Mouse (Mus musculus) urinary bladder, adult 18-20 months (tissue): ENCODE data around the gene Ms4a6b.
"Not testable (repeated sequence)": the region's sequence is repeated elsewhere in the genome, so short reads cannot be mapped to it uniquely, and the experiment has no call there.

ENCODE experiments used
- DNase-seq, 2 experiments: peaks; one replicate each; pipeline ENCODE4 v3.0.0; 2022; ENCODE audit warnings: low spot score in 2 of 2, mixed read lengths in 2 of 2

Gene Ms4a6b

GRCm38 (mm10) chr19:11516246-11516645, at the start of gene Ms4a6b:
TSS of gene Ms4a6b (plus strand) at chr19:11516512.
- DNase-seq, result no peak

DNA sequence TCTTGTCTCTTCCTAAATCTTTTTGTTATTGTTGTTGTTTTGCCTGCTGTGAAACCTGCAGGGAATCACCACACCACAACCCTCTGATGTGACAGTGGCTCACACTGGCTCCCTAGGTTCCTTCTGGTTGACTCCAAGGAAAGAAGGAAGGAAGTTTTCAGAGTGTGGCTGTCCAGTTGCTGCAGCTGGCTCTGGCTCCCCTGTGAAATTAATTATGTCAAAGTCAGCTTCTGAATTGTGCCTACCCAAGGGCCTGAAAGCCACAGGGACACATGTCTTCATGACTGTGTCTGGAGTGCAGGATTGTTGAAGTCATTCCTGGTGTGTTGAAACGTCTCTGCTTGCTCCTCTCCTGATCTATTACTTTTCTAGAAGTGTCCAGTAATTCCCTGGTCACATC, 48.0 kb upstream of the Ms4a6b start:
- DNase-seq, result not testable (repeated sequence)

- not testable (repeated sequence) for DNase-seq
These were observed 47.1 kb upstream of the Ms4a6b start, which contains the start of gene Ms4a6c for GRCm38 (mm10) chr19:11469215-11469614. TSS of gene Ms4a6c (plus strand) at chr19:11469366.

GRCm38 (mm10) chr19:11479714-11480113, 36.6 kb upstream of the Ms4a6b start:
- no peak for DNase-seq

GRCm38 (mm10) chr19:11482684-11483083, 33.6 kb upstream of the Ms4a6b start:
- DNase-seq, result no peak

GRCm38 (mm10) chr19:11483941-11484340, 32.4 kb upstream of the Ms4a6b start:
- DNase-seq, result no peak

DNA sequence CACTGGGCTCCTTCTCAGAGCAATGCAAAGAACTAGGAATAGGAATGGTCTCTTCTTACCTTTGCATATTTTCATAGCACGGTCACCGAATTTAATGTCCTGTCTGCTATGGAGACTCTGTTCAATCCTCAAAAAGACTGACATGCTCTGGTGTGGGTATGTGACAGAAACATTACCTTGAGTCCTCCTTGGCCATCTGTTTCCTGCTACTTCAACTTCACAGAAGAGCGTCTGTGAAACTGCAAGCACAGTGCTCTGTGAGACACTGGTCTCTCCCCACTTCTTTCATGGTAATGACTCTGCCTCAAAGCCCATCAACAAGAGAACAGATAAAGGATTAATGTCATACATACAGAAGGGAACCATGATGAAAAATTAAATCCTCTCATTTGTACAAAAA, 31.9 kb upstream of the Ms4a6b start:
- no peak for DNase-seq

DNA sequence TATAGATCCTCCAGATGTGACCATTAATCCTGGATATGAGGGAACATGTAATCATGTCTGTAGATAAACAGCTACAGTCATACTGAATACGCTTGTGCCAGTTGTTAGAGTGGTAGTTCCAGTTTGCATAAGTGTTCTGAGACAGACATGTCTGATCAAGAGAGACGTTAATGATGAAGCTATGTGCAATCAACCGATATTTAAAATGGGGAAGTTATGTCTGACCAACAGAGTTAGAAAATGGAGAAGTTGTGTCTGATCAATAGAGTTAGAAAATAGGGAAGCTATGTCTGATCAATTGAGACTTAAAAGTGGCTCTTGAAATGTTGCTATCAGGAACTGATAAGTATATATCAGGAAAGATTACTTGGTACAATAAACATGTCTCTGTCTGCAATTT, 31.0 kb upstream of the Ms4a6b start:
- no peak for DNase-seq

GRCm38 (mm10) chr19:11485746-11486145, 30.6 kb upstream of the Ms4a6b start, which contains the start of gene Gm8369:
TSS of gene Gm8369 (plus strand) at chr19:11485938.
- DNase-seq, result no peak

DNA sequence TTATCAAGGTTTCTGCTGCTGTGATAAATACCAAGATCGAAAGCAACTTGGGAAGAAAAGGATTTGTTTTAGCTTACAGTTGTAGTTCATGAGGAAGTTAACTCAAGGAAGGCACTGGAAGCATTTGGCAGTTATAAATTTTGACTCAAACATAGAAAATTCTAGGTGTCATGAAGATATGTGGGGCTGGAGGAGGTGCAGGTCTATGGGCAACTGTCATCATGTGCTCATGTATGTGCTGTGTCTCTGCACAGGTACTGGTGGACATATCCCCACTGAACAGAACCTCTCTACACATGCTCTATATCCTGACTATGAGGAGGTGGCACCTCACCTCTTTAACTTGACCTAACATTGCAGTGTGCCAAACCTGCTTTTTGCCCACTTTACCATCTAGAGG, 29.7 kb upstream of the Ms4a6b start:
- DNase-seq, result no peak

DNA sequence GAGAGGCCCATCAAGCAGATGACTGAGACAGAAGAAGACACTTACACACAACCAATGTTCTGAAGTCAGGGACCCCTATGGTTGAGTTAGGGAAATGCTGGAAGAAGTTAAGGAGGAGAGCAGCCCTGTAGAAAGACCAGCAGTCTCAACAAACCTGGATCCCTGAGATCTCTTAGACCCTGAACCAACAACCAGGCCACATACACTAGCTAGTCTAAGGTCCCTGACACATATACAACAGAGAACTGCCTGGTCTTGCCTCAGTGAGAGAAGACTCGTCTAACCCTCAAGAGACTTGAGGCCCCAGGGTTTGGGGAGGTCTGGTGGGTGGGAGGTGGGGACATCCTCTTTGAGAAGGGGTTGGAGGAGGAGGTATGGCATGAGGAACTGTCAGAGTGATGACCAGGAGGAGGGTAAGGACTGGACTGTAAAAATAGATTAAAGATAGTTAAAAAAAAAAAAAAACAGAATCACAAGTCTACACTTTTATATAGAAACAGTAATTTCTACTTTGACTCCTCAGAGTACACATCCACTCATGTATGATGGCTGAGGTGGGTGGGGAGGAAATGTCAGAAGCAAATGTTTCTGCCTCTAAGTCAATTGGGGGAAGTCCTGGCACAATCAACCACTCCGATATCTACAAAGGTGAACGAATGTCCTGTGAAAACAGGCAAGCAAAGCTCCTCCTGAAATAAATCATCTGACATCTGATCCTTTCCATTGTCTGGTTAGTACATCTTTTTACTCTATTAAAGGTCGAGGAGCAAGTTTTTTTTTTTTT, 24.7 kb upstream of the Ms4a6b start:
- DNase-seq, result no peak

DNA sequence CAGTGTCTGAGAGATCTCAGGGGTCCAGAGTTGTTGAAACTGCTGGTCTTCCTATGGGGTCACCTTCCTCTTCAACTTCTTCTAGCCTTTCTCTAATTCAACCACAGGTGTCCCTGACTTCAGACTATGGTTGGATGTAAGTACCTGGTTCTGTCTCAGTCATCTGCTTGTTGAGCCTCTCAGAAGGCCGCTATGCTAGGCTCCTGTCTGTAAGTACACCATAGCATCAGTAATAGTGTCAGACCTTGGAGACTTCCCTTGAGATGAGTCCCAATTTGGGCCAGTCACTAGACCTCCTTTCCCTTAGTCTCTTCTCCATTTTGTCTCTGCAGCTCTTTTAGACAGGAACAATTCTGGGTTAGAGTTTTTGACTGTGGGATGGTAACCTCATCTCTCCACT, 23.6 kb upstream of the Ms4a6b start:
- no peak for DNase-seq

- DNase-seq, result no peak
These were observed 21.8 kb upstream of the Ms4a6b start for GRCm38 (mm10) chr19:11494519-11494918.

DNA sequence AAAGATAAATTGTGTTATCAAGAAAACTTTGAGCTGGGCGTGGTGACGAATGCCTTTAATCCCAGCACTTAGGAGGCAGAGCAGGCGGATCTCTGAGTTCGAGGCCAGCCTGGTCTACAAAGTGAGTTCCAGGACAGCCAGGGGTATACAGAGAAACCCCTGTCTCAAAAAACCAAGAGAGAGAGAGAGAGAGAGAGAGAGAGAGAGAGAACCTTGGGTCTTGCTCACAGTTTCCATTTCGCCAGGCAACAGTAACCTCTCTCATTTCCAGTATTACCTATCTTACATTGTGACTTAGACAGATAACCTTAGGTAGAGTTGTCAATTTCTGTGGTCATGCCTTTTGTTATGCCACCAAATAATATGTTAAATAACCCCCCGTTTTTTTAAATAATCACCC, 20.0 kb upstream of the Ms4a6b start:
- DNase-seq, result no peak

GRCm38 (mm10) chr19:11497300-11497699, 19.0 kb upstream of the Ms4a6b start:
- DNase-seq, result not testable (repeated sequence)

DNA sequence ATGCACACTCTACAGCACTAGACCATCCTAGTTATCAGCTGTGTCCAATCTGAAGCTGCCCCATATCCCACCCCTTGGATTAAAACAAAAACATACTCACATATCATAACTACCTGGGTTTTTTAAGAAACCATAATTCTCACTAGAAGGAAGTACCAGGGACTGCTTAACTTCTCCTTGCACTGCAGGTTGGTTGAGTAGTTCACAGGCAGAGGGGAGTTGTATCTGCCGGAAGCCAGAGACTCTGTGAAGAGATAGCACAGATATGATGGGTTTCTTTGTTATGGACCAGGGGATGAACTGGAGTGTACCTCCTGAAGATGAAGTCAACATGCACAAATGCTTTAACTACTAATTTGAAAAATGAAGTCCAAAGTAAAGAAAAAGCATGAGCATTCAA, 15.5 kb upstream of the Ms4a6b start:
- no peak for DNase-seq

DNA sequence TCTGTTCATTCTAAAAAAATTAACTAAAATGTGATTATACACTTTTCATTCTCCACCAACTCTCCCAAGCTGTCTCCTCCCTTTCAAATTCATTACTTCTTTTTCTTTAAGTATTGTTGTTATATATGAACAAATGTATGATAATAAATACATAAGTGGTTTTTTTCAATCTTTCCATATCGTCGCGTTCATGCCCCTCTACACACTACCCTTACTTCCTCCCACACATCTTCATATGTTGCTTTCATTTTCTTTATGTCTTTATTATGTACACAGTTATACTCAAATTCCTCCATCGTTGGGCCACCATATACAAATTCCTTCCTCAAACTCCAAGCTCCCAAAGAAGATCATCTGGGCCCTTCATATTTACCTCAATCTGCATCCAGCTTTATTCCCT, 15.0 kb upstream of the Ms4a6b start:
- DNase-seq, result no peak

- DNase-seq, result no peak
These were observed 11.5 kb upstream of the Ms4a6b start for GRCm38 (mm10) chr19:11504857-11505256.

DNA sequence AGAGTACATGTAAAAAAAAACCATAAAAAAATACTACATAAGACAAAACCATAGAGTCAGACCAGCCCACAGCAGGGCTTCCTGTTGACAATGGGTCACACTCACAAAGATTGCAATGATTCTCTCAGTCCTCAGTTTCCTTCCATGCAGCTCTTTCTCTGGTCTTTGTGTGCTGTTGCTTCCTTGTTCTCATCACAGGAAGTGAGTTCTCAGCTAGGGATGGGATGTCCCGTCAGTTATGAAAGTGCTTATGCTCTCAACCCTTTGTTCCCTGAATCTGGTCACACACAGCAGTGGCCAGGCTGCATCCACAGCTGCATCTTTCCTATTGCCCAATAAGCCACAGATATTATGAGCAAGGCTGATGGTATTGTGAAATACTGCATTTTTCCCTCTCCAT, 2.9 kb upstream of the Ms4a6b start:
- DNase-seq, result no peak

- no peak for DNase-seq
These were observed 533 bp downstream of the Ms4a6b start for GRCm38 (mm10) chr19:11516845-11517244.

- not testable (repeated sequence) for DNase-seq
These were observed 1.1 kb downstream of the Ms4a6b start for GRCm38 (mm10) chr19:11517373-11517772.

DNA sequence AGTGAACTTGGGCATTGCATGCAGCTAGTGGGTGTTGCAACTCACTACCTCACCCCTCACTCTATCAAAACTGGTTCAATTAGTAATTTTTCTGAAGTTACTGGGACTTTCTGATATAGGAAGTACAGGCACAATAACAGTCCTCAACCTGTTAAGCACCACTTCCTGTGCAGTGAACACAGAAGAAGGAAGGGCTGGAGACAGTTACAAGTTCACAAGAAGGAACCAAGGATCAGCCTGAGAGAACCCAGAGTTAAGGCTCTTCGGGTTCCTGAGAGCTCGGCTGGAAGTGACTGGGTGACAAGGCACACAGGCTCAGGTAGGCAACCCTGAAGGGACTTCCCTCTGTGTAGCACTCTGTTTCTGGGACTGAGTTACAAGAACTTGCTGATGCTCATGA, 2.0 kb downstream of the Ms4a6b start:
- not testable (repeated sequence) for DNase-seq

DNA sequence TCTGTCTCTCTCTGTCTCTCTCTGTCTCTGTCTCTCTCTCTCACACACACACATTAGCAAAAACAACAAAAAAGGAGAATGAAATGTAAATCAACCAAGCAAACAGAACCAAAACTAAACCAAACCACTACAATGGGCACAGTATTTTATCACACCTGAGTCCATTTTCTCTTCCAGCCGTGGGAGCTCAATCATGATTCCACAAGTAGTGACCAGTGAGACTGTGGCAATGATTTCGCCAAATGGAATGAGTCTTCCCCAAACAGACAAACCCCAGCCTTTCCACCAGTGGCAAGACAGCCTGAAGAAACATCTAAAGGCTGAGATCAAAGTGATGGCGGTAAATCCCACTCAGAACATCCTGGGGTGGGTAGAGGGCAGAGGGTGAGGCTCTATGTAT, 3.8 kb downstream of the Ms4a6b start:
- no peak for DNase-seq

- DNase-seq, result no peak
These were observed 17.1 kb downstream of the Ms4a6b start for GRCm38 (mm10) chr19:11533421-11533820.
